Mouse (Mus musculus) heart, adult 9 months (tissue): Measurements from ENCODE around the gene Adrm1.

Experiments
- DNase-seq, 2 experiments: peaks; one replicate each; pipeline ENCODE4 v3.0.0; 2022; ENCODE audit warnings: low spot score in 2 of 2

Gene Adrm1

GRCm38 (mm10) chr2:180218677-180219076 lies 47.4 kb downstream of the Adrm1 start:
- peak; percentile 58 to 64 for DNase-seq

GRCm38 (mm10) chr2:180219145-180219943 lies 48.1 kb downstream of the Adrm1 start:
- no peak for DNase-seq

GRCm38 (mm10) chr2:180220165-180220564 lies 48.9 kb downstream of the Adrm1 start:
- DNase-seq: no peak

DNA sequence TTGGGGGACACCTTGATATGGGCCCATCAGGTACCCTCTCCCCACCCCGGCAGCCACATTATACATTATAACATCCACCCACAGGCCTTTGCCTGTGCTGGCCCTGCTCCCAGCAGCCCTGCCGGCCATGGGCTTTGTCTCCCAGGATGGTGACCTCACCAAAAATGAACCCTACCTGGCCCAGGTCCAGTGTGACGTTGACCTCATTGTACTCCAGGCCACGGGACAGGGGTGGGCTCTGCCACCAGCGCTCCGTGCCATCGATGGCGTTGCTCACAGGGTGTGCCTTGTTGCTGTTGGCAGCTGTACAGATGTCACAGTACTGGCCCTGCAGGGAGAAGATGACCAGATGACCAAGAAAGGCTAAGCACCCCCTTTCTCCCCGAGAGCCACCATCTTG lies 49.8 kb downstream of the Adrm1 start:
- no peak for DNase-seq

GRCm38 (mm10) chr2:180222250-180222649 lies 51.0 kb downstream of the Adrm1 start:
- no peak for DNase-seq

GRCm38 (mm10) chr2:180224647-180225043 lies 53.4 kb downstream of the Adrm1 start:
- no peak for DNase-seq

DNA sequence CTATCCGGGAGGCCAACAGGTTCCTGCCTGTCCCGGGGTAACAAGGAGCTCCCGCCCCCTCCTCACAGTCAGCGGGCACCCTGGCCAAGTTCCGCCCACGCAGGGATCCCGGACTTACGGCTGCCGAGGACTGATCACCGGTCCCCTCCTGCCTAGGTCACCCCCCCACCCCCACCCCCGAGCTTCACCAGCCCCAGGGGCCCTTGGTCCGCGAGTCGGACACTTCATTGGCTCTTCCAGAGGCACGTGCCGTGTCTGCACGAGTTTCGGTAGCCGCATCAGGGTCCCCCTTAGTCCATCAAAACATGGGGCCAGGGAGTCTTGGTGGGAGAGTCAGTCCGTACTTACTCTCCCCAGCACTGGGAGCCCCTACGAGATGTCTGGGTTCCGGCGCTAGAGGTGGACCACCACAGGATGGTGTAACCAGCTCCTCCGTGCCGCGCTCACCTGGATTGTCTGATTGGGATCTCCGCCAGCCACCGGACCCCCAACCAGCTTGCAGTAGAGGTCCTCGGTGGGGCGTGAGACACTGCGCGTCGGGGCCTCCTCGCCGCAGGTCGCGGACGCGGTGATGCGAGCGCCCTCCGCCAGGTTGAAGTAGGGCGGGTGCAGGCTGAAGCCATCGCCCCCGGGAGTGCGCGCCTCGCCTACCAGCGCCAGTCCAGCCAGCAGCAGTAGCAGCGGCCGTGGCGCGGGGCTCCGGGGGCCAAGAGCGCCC lies 53.9 kb downstream of the Adrm1 start:
- peak; percentile 41 to 48 for DNase-seq
